Mouse (Mus musculus): ENCODE data around the gene Eno3. TPM values are rescaled to one million over a fixed set of nuclear protein-coding genes. Genes with fewer than 3 reads are reported as not detected.
A peak's percentile ranks its signal among the peaks of the same experiment; 100 is the strongest.

Gene Eno3
- polyA plus RNA-seq, 1 experiment from 2014 or later = 52.3 TPM

GRCm38 (mm10) chr11:70697376-70697775 is 40.4 kb downstream of the Eno3 start:
- no peaks in the 10 kb centered on the region for H3K9me3 ChIP-seq
- no peaks in the 10 kb centered on the region for H3K27me3 ChIP-seq
- peaks cover 23% of the 10 kb centered on the region for H3K4me1 ChIP-seq
- ATAC-seq (ENCODE audit: low FRiP score, low read depth) = no peak
- H3K36me3 ChIP-seq = peaks cover 4% of the 10 kb centered on the region; the same call in 1 of the 2 replicates
- H3K27ac ChIP-seq = no peak overlapping the region
- H3K9ac ChIP-seq = no peak overlapping the region
- 68% methylated on average over 3 of the region's 3 CpGs for whole genome bisulfite sequencing
- no peak overlapping the region for H3K4me3 ChIP-seq
- no peak overlapping the region for H3K4me2 ChIP-seq (replicated peaks)

DNA sequence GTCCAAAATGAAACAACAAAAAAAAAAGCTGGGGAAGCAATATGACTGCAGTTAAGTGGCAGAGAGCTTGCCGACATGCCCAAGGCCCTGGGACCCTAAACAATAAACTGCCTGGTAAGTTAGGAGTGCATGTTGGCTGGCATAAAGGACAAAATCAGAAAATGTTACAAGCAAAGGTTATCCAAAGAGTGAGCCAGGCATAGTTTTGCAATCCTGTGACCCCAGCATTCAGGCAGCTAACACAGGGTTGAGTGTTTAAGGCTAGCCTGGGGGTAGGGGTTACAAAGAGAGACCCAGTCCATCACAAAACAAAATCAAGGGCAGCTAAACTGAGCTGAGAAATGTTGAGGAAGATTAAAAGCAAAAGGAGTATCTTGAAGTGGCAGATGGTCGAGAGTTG is 42.0 kb downstream of the Eno3 start:
- Histone ChIP-seq H3K4me2 (replicated peaks) (peak overlapping the region; percentile 83; the same call in 1 of the 2 replicates), H3K4me1 (peaks cover 27% of the 10 kb centered on the region), H3K4me3 (no peak overlapping the region), H3K27ac (no peak overlapping the region), H3K27me3 (no peaks in the 10 kb centered on the region), H3K36me3 (peaks cover 16% of the 10 kb centered on the region), H3K9me3 (no peaks in the 10 kb centered on the region), H3K9ac (no peak overlapping the region)
- 68% methylated on average over 2 of the region's 2 CpGs for WGBS
- no peak for ATAC-seq (ENCODE audit: low FRiP score, low read depth)

DNA sequence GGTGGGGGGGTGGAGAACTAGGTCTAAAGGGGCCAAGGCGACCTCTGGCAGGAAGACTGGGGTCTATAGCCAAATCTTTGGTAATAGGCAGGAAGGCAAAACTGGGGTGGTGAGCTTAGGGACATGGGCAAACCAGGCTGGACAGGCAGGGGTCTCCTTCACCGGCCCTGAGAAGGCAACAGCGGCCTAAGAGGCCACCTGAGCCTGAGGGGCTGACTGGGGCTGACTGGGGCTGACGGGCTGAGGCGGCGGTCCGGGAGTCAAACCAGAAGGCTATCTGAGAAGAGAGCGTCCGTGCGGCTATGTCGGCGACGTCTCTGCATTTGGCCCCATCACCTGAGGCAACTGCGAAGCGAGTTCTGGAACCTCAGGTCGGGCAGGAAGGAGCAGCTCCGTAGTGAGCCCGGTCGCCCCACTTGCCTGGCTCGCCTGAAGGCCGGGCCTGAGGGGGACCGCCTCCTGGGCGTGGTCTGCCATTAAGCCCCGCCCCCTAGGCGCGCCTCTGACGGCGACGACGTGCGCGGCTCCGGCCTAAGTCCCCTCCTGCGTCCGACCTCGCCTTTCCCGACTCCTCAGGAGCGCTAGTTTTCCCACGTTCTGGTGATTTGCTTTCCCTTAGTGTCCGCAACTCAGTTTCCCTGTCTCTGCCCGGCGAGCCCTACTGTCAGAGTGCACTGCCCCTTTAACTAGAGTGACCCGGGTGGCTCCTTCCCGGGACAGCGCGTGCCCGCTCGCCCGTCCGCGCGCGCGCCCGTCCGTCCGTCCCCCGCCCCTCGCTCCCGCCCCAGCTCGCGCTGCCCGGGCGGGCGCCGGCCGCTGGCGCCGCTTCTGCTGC is 42.9 kb downstream of the Eno3 start, which contains the start of the genes Inca1 and Kif1c:
Gene Inca1 (minus strand): TSS at position 434 of the 835 bp plus-strand sequence.
Gene Kif1c (plus strand): TSS at position 827 of the 835 bp plus-strand sequence.
- Histone ChIP-seq H3K9ac (peak within 1 kb of the TSS; percentile 93), H3K4me2 (replicated peaks) (peak within 1 kb of the TSS; percentile 83), H3K4me1 (peaks cover 27% of the 10 kb centered on the region), H3K9me3 (no peaks in the 10 kb centered on the region), H3K27ac (peak within 1 kb of the TSS; percentile 93), H3K27me3 (no peaks in the 10 kb centered on the region), H3K36me3 (peaks cover 25% of the 10 kb centered on the region), H3K4me3 (peak within 1 kb of the TSS; percentile 85)
- 2% methylated on average over 60 of the region's 69 CpGs for WGBS
- ATAC-seq (ENCODE audit: low FRiP score, low read depth) = peak; percentile 94

DNA sequence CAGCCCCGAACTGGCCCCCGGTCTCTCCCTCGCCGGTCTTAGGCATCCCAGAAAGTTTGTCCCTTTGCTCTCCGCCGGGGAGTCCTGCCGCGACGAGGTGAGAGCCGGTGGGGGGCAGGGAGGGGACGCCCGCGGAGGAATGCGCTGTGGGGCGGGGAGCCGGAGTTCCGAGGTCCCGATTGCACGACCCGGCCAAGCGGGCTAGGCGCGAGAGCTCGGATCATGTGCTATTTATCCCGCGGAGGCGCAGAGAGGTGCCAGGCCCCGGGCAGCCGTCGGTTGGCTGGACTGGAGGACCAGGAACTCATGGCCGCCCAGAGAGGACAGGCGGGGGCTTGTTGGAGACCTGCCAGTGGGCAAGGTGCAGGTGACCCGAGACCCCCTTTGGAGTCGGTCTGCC is 43.6 kb downstream of the Eno3 start:
- peak overlapping the region; percentile 85 for H3K4me3 ChIP-seq
- H3K36me3 ChIP-seq = peaks cover 32% of the 10 kb centered on the region
- no peaks in the 10 kb centered on the region for H3K27me3 ChIP-seq
- peaks cover 27% of the 10 kb centered on the region for H3K4me1 ChIP-seq
- H3K9ac ChIP-seq = peak overlapping the region; percentile 93
- ATAC-seq (ENCODE audit: low FRiP score, low read depth) = peak; percentile 41
- 2% methylated on average over 34 of the region's 34 CpGs for WGBS
- peak overlapping the region; percentile 93 for H3K27ac ChIP-seq
- no peaks in the 10 kb centered on the region for H3K9me3 ChIP-seq
- peak overlapping the region; percentile 83 for H3K4me2 ChIP-seq (replicated peaks)

- Histone ChIP-seq H3K27me3 (no peaks in the 10 kb centered on the region), H3K36me3 (peaks cover 40% of the 10 kb centered on the region), H3K9ac (peak overlapping the region; percentile 93), H3K4me1 (peaks cover 27% of the 10 kb centered on the region), H3K27ac (0 out of 2 replicates have a peak overlapping the region, but pooled peaks have one; percentile 93), H3K4me3 (peak overlapping the region; percentile 85), H3K4me2 (replicated peaks) (peak overlapping the region; percentile 83), H3K9me3 (no peaks in the 10 kb centered on the region)
- 8% methylated on average over 10 of the region's 10 CpGs for WGBS
- ATAC-seq (ENCODE audit: low FRiP score, low read depth) = no peak
These were observed 44.4 kb downstream of the Eno3 start for GRCm38 (mm10) chr11:70701221-70701955.

DNA sequence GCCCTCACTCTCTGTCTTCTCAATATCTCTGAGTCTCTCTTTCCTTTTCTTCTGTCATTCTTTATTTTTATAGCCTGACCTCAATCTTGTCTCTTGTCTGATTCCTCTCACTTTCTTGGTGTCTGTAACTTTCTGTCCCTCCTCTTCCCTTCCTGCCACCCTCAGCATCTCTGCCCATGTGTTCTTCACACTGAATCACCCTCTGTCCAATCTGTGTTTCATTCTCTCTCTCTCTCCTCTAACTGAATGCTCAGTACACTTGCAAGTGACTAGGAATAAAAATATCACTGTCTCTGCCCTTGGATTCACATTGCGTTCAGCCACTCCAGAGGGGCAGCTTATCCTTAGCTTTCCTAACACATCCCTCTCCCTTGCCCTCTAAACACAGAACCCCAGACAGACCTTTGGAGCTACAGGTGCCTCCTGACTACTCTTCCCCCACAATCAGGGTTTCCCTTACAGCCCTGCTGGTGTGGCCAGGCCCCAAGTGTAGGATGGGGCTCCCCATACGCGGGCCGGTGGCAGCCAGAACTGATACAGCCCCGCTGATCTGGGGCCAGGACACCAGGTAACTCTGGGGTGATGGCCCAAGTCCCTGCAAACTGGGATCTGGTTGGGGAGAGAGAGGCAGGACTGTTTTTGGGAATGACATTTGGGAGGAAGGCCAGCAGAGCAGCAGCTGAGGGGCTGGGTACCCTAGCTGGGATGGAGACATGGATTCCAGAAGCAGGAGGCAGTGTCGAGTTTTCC is 45.2 kb downstream of the Eno3 start:
- peaks cover 27% of the 10 kb centered on the region for H3K4me1 ChIP-seq
- H3K27ac ChIP-seq = no peak overlapping the region; the same call in 1 of the 2 replicates
- H3K4me2 ChIP-seq (replicated peaks) = peak overlapping the region; percentile 83
- peak overlapping the region; percentile 93 for H3K9ac ChIP-seq
- no peaks in the 10 kb centered on the region for H3K9me3 ChIP-seq
- H3K27me3 ChIP-seq = no peaks in the 10 kb centered on the region
- ATAC-seq (ENCODE audit: low FRiP score, low read depth) = no peak
- H3K4me3 ChIP-seq = peak overlapping the region; percentile 85
- WGBS = 77% methylated on average over 6 of the region's 6 CpGs
- H3K36me3 ChIP-seq = peaks cover 48% of the 10 kb centered on the region

DNA sequence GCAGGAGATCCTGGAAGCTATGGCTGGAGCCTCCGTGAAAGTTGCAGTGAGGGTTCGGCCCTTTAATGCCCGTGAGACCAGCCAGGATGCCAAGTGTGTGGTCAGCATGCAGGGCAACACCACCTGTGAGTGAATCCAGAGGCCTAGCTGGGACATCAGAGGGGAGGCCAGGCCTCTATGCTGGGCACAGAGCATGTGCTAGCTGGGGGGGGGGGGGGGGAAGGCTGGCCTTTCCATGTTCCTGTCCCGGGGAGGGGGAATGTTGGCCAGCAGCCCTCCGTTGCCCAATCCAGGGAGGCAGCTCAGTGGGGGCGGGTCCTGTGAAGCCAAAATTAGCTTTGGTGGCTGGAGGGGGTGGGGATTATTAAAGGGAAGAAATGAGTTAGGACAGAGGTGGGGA is 45.8 kb downstream of the Eno3 start:
- peaks cover 27% of the 10 kb centered on the region for H3K4me1 ChIP-seq
- H3K4me3 ChIP-seq = no peak overlapping the region
- peak overlapping the region; percentile 83 for H3K4me2 ChIP-seq (replicated peaks)
- H3K27ac ChIP-seq = no peak overlapping the region; the same call in 1 of the 2 replicates
- H3K9ac ChIP-seq = peak overlapping the region; percentile 93; the same call in 1 of the 2 replicates
- ATAC-seq (ENCODE audit: low FRiP score, low read depth) = no peak
- H3K36me3 ChIP-seq = peaks cover 54% of the 10 kb centered on the region
- 75% methylated on average over 6 of the region's 6 CpGs for WGBS
- no peaks in the 10 kb centered on the region for H3K27me3 ChIP-seq
- H3K9me3 ChIP-seq = no peaks in the 10 kb centered on the region

- peaks cover 16% of the 10 kb centered on the region for H3K4me1 ChIP-seq
- WGBS = 76% methylated on average over 3 of the region's 3 CpGs
- no peaks in the 10 kb centered on the region for H3K27me3 ChIP-seq
- H3K9ac ChIP-seq = no peak overlapping the region
- ATAC-seq (ENCODE audit: low FRiP score, low read depth) = no peak
- H3K4me2 ChIP-seq (replicated peaks) = no peak overlapping the region
- H3K36me3 ChIP-seq = peaks cover 86% of the 10 kb centered on the region
- H3K27ac ChIP-seq = no peak overlapping the region
- H3K9me3 ChIP-seq = no peaks in the 10 kb centered on the region
- no peak overlapping the region for H3K4me3 ChIP-seq
These were observed 49.1 kb downstream of the Eno3 start for GRCm38 (mm10) chr11:70706127-70706526.

DNA sequence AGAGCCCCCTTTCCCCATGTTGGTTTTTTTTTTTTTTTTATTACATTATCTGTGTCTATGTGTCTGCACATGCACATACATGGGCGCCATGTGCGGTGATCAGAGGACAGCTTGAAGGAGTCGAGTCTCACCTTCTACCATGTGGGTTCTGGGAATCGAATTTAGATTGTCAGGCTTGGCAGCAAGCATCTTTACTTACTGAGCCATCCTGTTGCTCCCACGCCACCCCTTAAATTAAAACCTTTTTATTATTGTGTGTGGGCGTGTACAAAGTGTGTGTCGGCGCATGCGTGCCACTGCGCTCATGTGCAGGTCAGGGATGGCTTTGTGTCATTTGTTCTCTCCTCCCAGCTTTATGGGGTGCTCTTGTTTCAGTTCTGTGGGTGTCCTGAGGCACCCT is 54.0 kb downstream of the Eno3 start:
- no peak overlapping the region for H3K4me3 ChIP-seq
- no peak for ATAC-seq (ENCODE audit: low FRiP score, low read depth)
- no peaks in the 10 kb centered on the region for H3K4me1 ChIP-seq
- H3K36me3 ChIP-seq = peaks cover 84% of the 10 kb centered on the region
- H3K27me3 ChIP-seq = no peaks in the 10 kb centered on the region
- H3K27ac ChIP-seq = no peak overlapping the region
- no peak overlapping the region for H3K9ac ChIP-seq
- 93% methylated on average over 10 of the region's 10 CpGs for WGBS
- H3K9me3 ChIP-seq = no peaks in the 10 kb centered on the region
- H3K4me2 ChIP-seq (replicated peaks) = no peak overlapping the region
